Mouse (Mus musculus) stomach, embryonic 15.5 days (tissue): ENCODE results near the gene Ablim2. TPM values are rescaled to one million over a fixed set of nuclear protein-coding genes. Genes with fewer than 3 reads are reported as not detected.
A peak's percentile ranks its signal among the peaks of the same experiment; 100 is the strongest.

Experiments
- ATAC-seq: fragments of 200-750 bp; cut with Nextera tagmentation; 2 replicates; pipeline ENCODE4 v1.8.0; 2017; ENCODE audit warnings: low read depth, moderate number of reproducible peaks, moderate TSS enrichment; ENCODE audit not compliant: insufficient read depth, low FRiP score
- H3K27ac ChIP-seq: fragments of 300-500 bp; sonication (generic); 2 replicates; pipeline ENCODE4 v1.5.1; 2015; ENCODE audit warnings: mild to moderate bottlenecking, inconsistent platforms
- H3K27me3 ChIP-seq: fragments of 300-500 bp; sonication (generic); replicated peaks from 2 replicates; pipeline ENCODE4 v1.6.1; 2015; ENCODE audit warnings: inconsistent platforms
- H3K36me3 ChIP-seq: fragments of 300-500 bp; sonication (generic); 2 replicates; pipeline ENCODE4 v1.6.1; 2015; ENCODE audit warnings: inconsistent platforms
- H3K4me1 ChIP-seq: fragments of 300-500 bp; sonication (generic); 2 replicates; pipeline ENCODE4 v1.6.1; 2015; ENCODE audit warnings: inconsistent platforms
- H3K4me2 ChIP-seq: fragments of 300-500 bp; sonication (generic); 2 replicates; pipeline ENCODE4 v1.6.1; 2015; ENCODE audit warnings: mild to moderate bottlenecking, inconsistent platforms
- H3K4me3 ChIP-seq: fragments of 300-500 bp; sonication (generic); replicated peaks from 2 replicates; pipeline ENCODE4 v1.5.1; 2015; ENCODE audit warnings: inconsistent platforms
- H3K9ac ChIP-seq: fragments of 300-500 bp; sonication (generic); 2 replicates; pipeline ENCODE4 v1.6.1; 2015; ENCODE audit warnings: inconsistent platforms
- H3K9me3 ChIP-seq: fragments of 300-500 bp; sonication (generic); 2 replicates; pipeline ENCODE4 v1.6.1; 2016; ENCODE audit warnings: inconsistent platforms
- WGBS: fragments of 180-500 bp; shearing (Covaris S2); methylation state at CpG from one replicate; pipeline ENCODE4 v1.1.7; 2015; 5-methylcytosine and 5-hydroxymethylcytosine counted together
- polyA plus RNA-seq: library from polyadenylated mRNA; unstranded; fragments of >200 nt; fragmentation: Nextera tagmentation; extraction: Ambion mirVana; gene quantifications from 2 replicates; pipeline ENCODE4 v1.2.1, GENCODE M21; 2015

The Ablim2 gene
- polyA plus RNA-seq = 2.8 and 3.4 TPM in 2 replicates

DNA sequence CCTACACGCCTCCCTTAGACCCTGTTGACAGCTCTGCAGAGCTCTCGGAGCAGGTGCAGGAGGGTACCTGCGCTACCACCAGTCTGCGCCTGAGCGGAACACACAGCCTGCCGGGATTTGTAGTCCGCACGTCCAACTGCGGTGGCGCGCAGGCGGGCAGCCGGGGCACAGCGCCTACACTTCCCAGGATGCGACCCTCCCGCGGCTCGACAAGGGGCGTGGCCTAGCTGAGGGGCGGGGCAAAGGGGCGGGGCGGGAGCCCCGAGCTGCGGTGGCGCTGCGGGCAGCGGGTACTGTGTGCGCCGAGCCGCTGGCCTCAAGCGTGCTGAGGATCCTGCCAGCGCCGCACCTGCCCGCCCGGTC lies at the start of gene Ablim2:
Gene Ablim2 (plus strand): TSS at position 242 of the 363 bp plus-strand sequence.
- peak within 1 kb of the TSS; percentile 22; the same call in 1 of the 2 replicates for H3K9ac ChIP-seq
- H3K27me3 ChIP-seq = peaks cover 45% of the 10 kb centered on the region
- H3K4me1 ChIP-seq = 0 out of 2 replicates have a peak, but pooled peaks cover 4% of the 10 kb centered on the region
- H3K9me3 ChIP-seq = no peaks in the 10 kb centered on the region
- H3K36me3 ChIP-seq = no peaks in the 10 kb centered on the region
- 0% methylated on average over 35 of the region's 35 CpGs for WGBS
- H3K27ac ChIP-seq = no peak within 1 kb of the TSS
- peak within 1 kb of the TSS; percentile 65 for H3K4me3 ChIP-seq
- peak; percentile 96 for ATAC-seq
- H3K4me2 ChIP-seq = peak within 1 kb of the TSS; percentile 99

DNA sequence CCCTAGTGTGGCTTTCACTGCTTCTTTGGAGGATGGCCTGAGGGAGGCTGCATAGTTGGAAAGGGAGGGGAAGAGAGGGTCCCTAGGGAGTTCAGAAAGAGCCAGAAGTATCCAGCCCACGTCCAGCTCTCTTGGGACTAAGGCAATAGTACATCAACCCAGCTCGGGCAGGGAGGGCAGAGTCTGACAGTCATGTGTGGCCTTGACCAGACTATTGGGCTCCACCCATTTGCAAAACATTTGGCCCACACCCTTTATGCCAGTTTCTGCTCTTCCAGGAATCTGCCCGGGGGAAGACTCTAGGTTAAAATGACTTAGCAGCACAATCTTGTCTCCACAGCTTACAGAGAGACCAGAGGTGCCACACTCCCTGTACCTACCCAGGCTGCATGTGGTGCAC lies 47.2 kb upstream of the Ablim2 start:
- Histone ChIP-seq H3K4me3 (no peak overlapping the region), H3K36me3 (no peaks in the 10 kb centered on the region), H3K4me1 (peaks cover 17% of the 10 kb centered on the region), H3K9me3 (no peaks in the 10 kb centered on the region), H3K4me2 (no peak overlapping the region), H3K27me3 (no peaks in the 10 kb centered on the region), H3K9ac (no peak overlapping the region), H3K27ac (no peak overlapping the region)
- ATAC-seq = no peak
- WGBS = 52% methylated on average over 3 of the region's 3 CpGs

DNA sequence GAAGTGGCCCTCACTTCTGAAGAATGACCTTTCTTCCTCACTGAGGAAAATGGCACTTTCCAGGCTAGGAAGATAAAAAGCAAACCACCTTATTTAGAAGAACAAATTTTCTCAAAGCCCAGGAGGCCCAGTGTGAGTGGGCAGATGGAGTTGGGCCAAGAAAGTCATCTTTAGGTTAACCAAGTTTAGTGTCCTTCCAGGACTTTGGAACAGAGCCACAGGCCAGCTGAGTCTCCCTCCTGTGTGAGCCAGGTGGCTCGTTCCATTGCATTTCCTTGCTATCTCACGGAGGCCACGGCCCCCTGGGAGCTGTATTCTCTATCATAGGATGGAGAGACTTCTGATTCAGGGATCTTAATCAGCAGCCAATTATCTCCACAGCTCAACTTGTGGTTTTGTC lies 46.7 kb upstream of the Ablim2 start:
- peaks cover 17% of the 10 kb centered on the region for H3K4me1 ChIP-seq
- H3K9ac ChIP-seq = no peak overlapping the region
- no peak overlapping the region for H3K27ac ChIP-seq
- no peaks in the 10 kb centered on the region for H3K36me3 ChIP-seq
- no peaks in the 10 kb centered on the region for H3K27me3 ChIP-seq
- 62% methylated on average over 3 of the region's 3 CpGs for WGBS
- no peaks in the 10 kb centered on the region for H3K9me3 ChIP-seq
- no peak overlapping the region for H3K4me2 ChIP-seq
- no peak overlapping the region for H3K4me3 ChIP-seq
- no peak for ATAC-seq

DNA sequence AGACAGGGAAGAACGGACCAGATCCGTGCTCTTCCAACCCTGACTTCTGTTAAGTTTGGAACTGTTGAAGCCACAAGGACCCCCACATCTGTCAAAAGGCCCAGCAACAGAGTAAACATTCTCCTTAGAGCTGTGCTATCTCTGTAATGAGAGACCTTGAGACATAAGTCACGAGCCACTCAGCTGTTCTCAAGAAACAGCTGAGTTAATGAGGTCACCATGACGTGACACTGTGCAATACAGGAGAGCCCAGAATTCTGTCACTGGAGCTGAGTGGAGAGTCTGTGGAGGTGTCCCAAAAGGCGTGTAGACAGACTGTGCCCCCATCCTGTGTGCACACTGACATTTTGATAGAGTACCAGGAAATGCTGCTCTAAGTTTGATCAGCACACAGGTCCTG lies 45.2 kb upstream of the Ablim2 start:
- H3K4me3 ChIP-seq = no peak overlapping the region
- 63% methylated on average over 5 of the region's 5 CpGs for WGBS
- no peak overlapping the region for H3K9ac ChIP-seq
- no peaks in the 10 kb centered on the region for H3K36me3 ChIP-seq
- no peak overlapping the region for H3K4me2 ChIP-seq
- H3K9me3 ChIP-seq = no peaks in the 10 kb centered on the region
- H3K4me1 ChIP-seq = peaks cover 17% of the 10 kb centered on the region
- no peak for ATAC-seq
- H3K27me3 ChIP-seq = no peaks in the 10 kb centered on the region
- no peak overlapping the region for H3K27ac ChIP-seq

DNA sequence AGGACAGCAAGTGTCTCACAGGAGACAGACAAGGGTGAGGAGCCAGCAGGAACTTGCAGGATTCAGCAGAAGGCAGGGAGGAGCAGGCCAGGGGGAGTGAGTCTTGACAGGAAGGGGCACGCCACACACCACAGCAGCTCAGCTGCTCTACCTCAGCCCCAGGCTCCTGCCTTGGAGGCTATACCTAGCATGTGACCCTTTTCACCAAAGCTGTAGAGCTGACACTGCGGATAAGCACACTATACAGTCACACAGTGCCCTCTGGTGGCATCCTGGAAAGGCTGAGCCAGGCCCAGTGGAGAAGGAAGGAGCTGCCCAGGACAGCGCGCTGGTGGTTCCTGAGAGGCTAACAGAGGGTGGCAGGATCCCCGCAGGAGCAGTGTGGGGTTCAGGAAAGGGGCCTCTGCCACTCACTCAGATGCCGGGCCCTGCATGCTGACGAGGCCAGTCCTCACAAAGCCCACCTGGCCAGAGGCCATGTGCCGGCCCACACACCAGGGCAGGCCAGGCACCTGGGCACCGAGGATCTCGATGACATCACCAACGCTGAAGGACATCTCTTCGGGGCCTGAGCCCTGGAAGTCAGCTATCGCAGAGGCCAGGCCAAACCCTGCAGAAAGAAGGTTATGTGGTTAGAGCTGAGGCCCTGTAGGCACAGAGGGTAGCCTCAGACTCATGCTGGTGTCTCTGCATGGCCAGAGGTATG lies 43.9 kb upstream of the Ablim2 start:
- Histone ChIP-seq H3K27me3 (no peaks in the 10 kb centered on the region), H3K4me3 (no peak overlapping the region), H3K4me2 (no peak overlapping the region), H3K27ac (no peak overlapping the region), H3K4me1 (peaks cover 19% of the 10 kb centered on the region), H3K9ac (no peak overlapping the region), H3K36me3 (no peaks in the 10 kb centered on the region), H3K9me3 (no peaks in the 10 kb centered on the region)
- ATAC-seq = peak; percentile 79
- WGBS = 59% methylated on average over 13 of the region's 13 CpGs

DNA sequence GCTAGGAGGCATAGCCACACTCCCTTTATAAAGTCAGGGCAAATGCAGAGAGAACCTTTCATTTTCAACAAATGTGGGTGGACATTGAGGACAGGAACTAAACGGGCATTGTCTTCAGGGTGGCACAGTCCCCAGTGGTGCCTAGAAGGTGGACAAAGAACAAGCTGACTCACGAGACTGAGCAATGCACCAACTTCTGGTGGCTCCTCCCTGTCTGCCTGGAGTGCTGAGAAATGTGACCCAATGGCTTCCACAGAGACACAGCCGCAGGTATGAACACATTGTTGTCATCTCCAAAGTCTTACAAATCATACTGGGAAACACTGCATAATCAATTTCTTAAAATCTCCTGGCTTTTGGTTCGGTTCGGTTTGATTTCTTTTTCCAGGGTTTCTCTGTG lies 40.2 kb upstream of the Ablim2 start:
- no peaks in the 10 kb centered on the region for H3K36me3 ChIP-seq
- H3K9ac ChIP-seq = no peak overlapping the region
- H3K27me3 ChIP-seq = no peaks in the 10 kb centered on the region
- H3K4me2 ChIP-seq = no peak overlapping the region
- no peak overlapping the region for H3K4me3 ChIP-seq
- 74% methylated on average over 5 of the region's 5 CpGs for WGBS
- peaks cover 16% of the 10 kb centered on the region for H3K4me1 ChIP-seq
- ATAC-seq = no peak
- H3K9me3 ChIP-seq = no peaks in the 10 kb centered on the region
- H3K27ac ChIP-seq = no peak overlapping the region

DNA sequence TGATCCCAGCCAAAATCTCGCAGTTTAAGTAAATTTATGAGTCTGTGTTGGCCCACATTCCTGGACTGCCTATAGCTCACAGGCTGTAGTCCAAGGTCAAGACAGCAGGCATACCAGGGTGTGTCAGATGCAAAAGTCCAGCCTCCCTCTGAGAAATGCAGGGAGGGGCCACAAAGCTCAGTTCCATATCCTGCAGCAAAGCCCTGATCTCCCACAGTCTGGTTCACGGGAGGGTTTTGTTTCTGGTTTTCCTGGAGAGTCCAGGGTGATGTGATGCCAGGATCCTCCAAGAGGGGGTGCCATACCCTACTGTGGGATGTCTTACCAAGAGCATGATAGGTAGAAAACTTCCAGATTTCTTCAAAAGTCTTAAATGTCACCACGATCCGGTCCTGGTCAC lies 39.7 kb upstream of the Ablim2 start:
- no peaks in the 10 kb centered on the region for H3K36me3 ChIP-seq
- peaks cover 16% of the 10 kb centered on the region for H3K4me1 ChIP-seq
- no peak overlapping the region for H3K4me2 ChIP-seq
- 31% methylated on average over 4 of the region's 4 CpGs for WGBS
- no peak overlapping the region for H3K9ac ChIP-seq
- no peak overlapping the region for H3K4me3 ChIP-seq
- H3K27ac ChIP-seq = 0 out of 2 replicates have a peak overlapping the region, but pooled peaks have one; percentile 1
- peak; percentile 40 for ATAC-seq
- H3K27me3 ChIP-seq = no peaks in the 10 kb centered on the region
- H3K9me3 ChIP-seq = no peaks in the 10 kb centered on the region

DNA sequence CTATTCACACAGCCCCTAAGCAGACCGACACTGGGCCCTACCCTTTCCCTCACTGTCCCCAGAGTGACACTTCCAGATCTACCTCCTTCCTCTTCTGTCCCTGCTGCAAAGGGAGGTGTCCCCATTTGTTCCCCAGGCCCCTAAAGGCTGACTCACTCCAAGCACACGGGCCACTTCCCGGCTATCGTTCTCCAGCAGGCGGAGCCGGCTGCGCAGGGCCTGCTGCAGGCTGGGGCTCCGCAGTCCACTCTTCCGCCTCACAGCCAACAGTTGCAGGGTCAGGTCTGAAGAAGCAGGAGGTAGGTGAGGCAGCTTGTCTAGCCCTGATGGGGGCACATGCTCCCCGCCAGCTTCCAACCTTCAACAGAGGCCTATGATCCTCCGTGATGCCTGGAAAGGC lies 38.9 kb upstream of the Ablim2 start:
- no peaks in the 10 kb centered on the region for H3K27me3 ChIP-seq
- H3K4me3 ChIP-seq = no peak overlapping the region
- no peaks in the 10 kb centered on the region for H3K9me3 ChIP-seq
- H3K4me2 ChIP-seq = no peak overlapping the region
- H3K36me3 ChIP-seq = no peaks in the 10 kb centered on the region
- ATAC-seq = no peak
- peak overlapping the region; percentile 13; the same call in 1 of the 2 replicates for H3K27ac ChIP-seq
- 69% methylated on average over 11 of the region's 11 CpGs for WGBS
- H3K9ac ChIP-seq = no peak overlapping the region
- H3K4me1 ChIP-seq = peaks cover 10% of the 10 kb centered on the region; the same call in 1 of the 2 replicates

DNA sequence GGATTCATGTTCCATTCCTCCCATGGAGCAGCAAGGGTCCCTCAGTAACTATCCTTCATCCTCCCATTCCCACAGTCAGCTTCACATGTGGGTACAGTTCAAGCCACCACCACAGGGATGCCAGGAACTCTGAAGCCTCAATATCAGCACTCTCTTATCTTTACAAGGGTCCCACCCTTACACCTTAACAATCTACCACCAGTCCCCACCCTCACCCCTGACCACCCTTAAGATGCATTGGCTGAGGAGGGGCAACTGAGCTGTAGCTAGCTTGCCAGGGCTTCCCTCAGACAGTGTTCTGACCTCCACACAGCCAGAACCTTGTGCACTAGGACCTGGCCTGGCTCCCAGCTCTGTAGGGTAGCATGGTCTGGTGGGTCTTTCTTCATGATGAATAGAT lies 38.3 kb upstream of the Ablim2 start:
- ATAC-seq = no peak

DNA sequence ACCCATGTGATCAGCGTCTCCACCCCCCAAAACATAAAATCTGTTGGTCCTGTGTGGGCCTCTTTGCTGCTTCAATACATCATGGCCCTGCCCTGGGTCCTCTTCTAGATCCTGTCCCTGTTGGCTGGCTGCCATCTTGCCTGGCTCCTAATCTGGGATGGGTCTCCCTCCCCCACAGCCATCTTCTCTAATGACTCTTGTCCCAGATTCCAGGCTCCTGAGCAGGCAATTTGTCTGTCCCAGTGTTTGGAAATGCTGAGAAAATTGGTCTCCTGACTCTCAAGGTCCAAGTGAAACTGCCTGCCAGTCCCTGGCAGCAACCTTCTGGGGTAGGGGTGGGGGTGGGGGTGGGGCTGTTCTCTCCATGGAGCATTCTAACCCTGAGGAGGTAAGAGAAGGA lies 37.8 kb upstream of the Ablim2 start:
- no peak overlapping the region for H3K27ac ChIP-seq
- WGBS = 85% methylated on average over 1 of the region's 1 CpGs
- 0 out of 2 replicates have a peak, but pooled peaks cover 9% of the 10 kb centered on the region for H3K4me1 ChIP-seq
- ATAC-seq = no peak
- no peak overlapping the region for H3K9ac ChIP-seq
- no peak overlapping the region for H3K4me3 ChIP-seq
- no peaks in the 10 kb centered on the region for H3K36me3 ChIP-seq
- no peaks in the 10 kb centered on the region for H3K27me3 ChIP-seq
- no peaks in the 10 kb centered on the region for H3K9me3 ChIP-seq
- H3K4me2 ChIP-seq = no peak overlapping the region

More for the DNA sequence above, 38.3 kb upstream of the Ablim2 start:
- Histone ChIP-seq H3K4me1 (0 out of 2 replicates have a peak, but pooled peaks cover 9% of the 10 kb centered on the region), H3K27ac (no peak overlapping the region), H3K9ac (no peak overlapping the region), H3K4me3 (no peak overlapping the region), H3K36me3 (no peaks in the 10 kb centered on the region), H3K9me3 (no peaks in the 10 kb centered on the region), H3K27me3 (no peaks in the 10 kb centered on the region), H3K4me2 (no peak overlapping the region)

DNA sequence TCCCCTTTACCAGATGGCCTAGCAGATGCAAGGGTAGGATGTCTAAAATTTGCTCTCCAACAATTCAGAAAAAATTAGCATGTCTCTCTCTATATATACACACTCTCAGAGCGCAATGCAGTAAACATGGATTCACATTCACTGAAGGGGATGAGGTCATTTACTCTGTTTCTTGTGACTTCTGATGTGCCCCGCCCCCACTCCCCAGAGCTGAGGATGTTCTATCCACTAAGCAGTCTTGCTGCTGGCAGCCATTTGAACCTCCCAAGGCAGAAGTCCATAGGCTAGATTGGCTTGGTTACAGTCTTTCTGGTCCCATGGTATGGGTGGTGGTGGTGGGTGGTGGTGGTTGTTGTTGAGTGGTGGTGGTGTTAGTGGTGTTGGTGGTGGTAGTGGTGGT lies 35.7 kb upstream of the Ablim2 start:
- Histone ChIP-seq H3K27me3 (no peaks in the 10 kb centered on the region), H3K9ac (no peak overlapping the region), H3K4me2 (no peak overlapping the region), H3K4me1 (0 out of 2 replicates have a peak, but pooled peaks cover 9% of the 10 kb centered on the region), H3K4me3 (no peak overlapping the region), H3K9me3 (no peaks in the 10 kb centered on the region), H3K36me3 (no peaks in the 10 kb centered on the region), H3K27ac (no peak overlapping the region)
- ATAC-seq = no peak
- WGBS = 86% methylated on average over 2 of the region's 2 CpGs

DNA sequence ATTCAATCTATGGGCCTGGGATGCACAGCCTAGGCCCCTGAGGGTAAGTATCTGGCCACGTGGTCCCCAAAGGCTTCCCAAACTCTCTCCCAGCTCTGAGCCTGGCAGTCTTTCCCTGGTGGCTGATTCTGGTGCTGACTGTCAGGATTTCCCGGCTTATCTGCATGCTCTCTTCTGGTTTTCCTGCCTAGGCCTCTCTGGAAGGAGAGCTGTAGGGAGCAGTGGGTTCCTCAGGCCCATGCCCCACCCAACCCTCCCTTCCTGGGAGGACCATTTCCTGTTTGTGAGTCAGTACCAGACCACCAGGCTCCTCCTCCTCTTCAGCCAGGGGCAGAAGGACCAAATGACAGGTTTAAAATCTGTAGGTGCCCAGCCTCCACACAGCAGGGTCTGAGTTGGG lies 35.0 kb upstream of the Ablim2 start:
- Histone ChIP-seq H3K9me3 (no peaks in the 10 kb centered on the region), H3K4me2 (no peak overlapping the region), H3K36me3 (no peaks in the 10 kb centered on the region), H3K4me3 (no peak overlapping the region), H3K9ac (no peak overlapping the region), H3K4me1 (0 out of 2 replicates have a peak, but pooled peaks cover 9% of the 10 kb centered on the region), H3K27ac (no peak overlapping the region), H3K27me3 (no peaks in the 10 kb centered on the region)
- ATAC-seq = no peak
- WGBS = 35% methylated on average over 2 of the region's 2 CpGs
